Mouse (Mus musculus) left cerebral cortex, adult 11 months (tissue): ENCODE results near the gene Stk39.

Source experiments
- DNase-seq: peaks from one replicate; pipeline ENCODE4 v3.0.0; 2022; ENCODE audit warnings: low spot score

Gene Stk39

DNA sequence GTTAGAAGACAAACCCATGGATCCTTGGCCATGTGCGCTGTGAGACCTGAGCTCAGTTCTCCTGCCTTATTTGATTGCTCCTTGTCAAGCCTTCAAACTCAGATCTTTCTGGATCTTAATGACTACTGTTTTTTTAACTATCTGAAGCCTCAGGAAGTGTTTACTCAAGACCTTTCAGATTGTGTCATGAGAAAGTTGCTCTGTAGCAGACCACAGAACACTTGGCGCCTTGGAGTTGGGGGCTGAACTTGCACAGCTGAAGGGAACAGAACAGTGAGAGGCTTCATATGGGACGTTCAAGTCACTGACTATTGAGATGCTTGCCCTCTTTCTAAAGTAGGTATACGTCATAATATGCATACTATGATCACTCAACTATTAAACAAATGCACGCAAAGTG lies 239.1 kb downstream of the Stk39 start:
- DNase-seq = no peak

GRCm38 (mm10) chr2:68229872-68230271 lies 242.2 kb downstream of the Stk39 start:
- DNase-seq = no peak

DNA sequence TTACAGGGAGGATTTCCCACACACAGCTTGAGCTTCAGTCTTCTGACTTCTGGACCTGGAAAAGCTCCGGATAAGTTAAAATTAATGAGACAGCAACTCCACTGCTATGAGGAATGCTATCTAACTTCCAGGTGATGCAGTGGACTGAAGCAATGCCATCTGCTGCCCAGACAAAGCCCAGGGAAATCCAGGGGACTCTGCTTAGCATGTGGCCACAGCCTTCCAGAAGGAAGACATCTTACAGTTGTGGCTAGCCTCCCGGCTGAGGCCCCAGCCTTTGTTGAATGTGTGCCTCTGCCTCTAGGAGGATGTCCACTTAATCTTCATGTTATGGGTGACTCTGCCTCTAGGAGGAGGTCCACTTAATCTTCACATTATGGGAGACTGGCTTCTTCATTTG lies 243.0 kb downstream of the Stk39 start:
- DNase-seq = no peak

DNA sequence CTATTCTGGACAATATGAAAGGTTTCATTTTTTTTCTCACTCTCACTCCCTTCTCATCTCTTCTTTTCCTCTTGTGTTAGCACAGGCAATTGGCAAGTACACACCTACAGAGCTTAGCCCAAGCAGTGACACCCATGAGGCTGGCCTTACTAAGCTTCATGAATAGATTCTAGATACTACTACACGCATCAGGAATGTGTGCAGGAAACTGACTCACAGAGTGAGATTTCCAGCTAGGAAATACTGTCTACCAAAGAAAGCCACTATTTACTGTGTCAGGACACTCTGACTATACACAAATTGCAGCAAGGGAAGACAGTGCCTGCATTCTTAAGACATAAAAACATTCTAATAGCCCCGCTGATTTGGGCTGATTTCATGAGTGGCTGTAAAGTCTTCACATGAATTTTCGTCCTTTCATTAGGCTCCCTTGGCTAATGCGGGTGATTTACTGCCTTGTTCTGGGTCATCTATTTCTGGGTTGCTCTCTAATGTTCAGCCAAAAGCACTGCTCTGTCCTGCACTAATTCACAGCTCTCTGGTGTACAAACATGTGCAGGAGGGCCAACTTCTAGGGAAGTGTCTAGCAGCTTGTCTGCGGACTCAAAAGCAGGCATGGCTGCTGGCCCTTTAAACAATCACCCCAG lies 249.7 kb downstream of the Stk39 start:
- DNase-seq = no peak

DNA sequence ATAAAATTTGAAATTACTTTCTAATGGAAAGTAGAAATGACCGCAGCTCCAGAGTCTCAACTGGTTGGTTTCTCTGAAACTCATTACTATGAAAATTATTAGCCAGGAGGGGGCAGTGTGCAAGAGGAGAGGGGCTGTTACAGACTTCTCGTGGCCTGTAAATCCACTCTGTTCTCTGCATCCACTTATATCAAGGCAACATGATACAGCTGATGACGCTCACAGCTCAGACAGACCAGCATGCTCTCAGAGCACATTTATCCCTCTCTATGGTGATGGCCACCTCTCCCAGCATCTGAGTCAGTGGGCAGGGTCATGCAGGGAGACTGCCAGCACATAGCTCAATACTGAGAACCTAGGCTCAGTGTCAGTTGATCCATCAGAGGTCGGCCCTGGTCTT lies 250.8 kb downstream of the Stk39 start:
- no peak for DNase-seq

GRCm38 (mm10) chr2:68219823-68220222 lies 252.2 kb downstream of the Stk39 start:
- DNase-seq = no peak

DNA sequence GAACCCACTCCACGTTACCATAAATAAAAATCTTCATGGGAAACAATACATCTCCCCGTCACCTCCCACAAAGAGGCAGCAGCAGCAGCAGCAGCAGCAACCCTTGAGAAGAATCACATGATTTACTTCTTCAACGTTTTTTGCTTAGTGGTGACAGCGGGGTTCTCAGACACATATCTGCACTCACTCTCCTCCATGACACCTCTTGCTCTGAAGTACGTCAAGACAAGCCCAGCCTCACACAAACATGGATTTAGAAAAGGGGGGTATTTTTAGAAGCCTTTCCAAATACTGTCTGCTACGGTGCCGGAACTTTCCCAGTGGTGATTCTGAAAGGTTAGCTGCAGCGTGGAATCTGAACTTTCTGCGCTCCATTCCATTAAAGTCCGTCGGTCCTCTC lies 256.9 kb downstream of the Stk39 start:
- DNase-seq = no peak

DNA sequence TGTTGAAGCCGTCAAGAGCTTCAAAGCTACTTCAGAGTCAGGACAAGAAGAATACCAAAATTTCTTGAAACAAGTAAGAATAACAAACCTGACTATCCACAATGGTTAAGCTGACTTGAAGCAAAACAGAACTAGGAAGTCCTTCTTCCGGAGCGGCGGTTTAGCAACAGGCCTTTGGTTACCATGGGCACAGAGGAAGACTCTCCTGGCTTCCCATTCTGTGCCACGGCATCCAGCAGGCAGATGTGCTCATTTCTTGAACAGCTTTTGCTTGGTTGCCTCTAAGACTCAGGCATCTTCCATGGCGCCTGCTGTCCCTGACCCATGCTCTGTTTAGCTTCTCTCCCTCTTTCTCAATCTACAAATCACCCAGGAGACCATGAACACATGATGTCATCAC lies 257.7 kb downstream of the Stk39 start:
- no peak for DNase-seq

GRCm38 (mm10) chr2:68211443-68211842 lies 260.6 kb downstream of the Stk39 start:
- DNase-seq = no peak

- DNase-seq = no peak
Measured at GRCm38 (mm10) chr2:68196245-68196644, 275.8 kb downstream of the Stk39 start.

- DNase-seq = no peak
Measured at GRCm38 (mm10) chr2:68194444-68194843, 277.6 kb downstream of the Stk39 start.

DNA sequence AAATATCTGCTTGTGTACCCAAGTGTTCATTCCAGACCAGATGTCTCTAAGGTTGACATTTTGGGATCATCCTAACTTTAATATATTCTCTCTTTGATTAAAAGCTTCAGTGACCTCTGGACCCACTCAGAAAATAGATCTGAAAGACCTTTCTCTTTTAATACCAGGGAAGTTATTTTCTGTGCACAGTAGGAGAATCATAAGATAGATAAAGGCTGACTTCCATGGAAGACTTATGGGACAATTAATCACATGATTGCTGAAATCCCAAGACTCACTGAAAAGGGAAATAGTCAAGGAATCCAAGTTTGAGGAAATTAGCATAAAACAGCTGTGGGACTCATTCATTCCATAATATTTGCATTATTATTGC lies 278.6 kb downstream of the Stk39 start:
- DNase-seq = no peak

GRCm38 (mm10) chr2:68192605-68193464 lies 279.2 kb downstream of the Stk39 start:
- DNase-seq = no peak

DNA sequence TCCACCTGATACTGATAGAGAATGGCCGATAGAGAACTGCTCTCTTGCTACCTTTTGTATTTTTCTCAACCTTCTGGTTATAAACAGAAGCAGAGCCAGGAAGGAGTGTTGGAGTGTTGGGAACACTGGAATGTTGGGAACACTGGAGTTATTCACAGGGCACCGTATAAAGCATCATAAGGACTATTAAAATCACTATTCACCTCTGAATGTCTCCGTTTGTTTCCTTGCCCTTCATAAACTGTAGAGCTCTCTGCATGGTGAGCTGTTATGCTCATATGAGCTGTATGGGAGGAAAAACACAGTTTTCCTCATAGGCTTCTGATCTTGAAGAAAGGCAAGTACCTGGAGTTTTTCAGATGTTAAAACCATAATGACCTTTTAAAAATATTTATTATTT lies 295.6 kb downstream of the Stk39 start:
- DNase-seq = no peak

DNA sequence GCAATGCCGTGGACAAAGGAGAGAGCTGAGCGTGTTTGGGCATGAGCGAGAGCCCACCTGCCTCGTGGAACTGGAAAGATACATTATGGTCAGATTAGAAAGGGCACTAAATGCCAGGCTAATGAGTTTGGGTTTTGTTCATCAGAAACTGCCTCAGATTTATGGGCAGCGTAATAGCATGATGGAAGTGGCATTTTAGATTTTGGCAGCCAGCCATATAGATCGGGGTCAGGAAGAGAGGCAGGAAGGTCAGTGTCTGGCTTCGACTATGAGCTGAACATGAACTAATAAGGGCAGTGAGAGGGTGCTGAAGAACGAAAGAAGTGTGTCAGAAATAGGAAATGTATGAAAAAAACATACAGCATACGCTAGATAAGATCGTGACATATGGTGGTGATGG lies 300.8 kb downstream of the Stk39 start:
- no peak for DNase-seq

- DNase-seq = no peak
Measured at GRCm38 (mm10) chr2:68162012-68162411, 310.1 kb downstream of the Stk39 start.

DNA sequence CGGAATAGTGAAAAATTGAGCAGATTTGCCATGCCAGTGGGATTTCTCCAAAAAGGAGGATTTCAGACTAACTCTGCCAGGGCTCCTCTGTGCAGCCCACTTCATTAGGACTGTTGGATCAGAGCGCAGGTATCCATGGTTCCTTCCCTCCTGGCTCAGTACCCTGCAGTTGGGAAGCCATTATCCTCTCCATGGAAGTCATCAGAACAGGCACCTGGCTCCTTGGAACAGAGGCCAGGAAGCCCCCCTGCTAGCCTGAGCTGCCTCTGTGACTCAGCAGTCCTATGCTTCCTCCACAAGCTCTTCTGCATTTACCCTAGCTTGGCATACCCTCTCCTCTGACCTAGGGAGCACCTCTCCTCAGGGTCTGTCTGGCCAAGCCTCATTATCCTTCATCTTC lies 311.5 kb downstream of the Stk39 start:
- DNase-seq = no peak
